Mouse (Mus musculus): ENCODE measurements around the gene Aurkb. TPM values are rescaled to one million over a fixed set of nuclear protein-coding genes. Genes with fewer than 3 reads are reported as not detected.

Aurkb gene
- polyA plus RNA-seq, 1 experiment from 2014 or later = 122 TPM

DNA sequence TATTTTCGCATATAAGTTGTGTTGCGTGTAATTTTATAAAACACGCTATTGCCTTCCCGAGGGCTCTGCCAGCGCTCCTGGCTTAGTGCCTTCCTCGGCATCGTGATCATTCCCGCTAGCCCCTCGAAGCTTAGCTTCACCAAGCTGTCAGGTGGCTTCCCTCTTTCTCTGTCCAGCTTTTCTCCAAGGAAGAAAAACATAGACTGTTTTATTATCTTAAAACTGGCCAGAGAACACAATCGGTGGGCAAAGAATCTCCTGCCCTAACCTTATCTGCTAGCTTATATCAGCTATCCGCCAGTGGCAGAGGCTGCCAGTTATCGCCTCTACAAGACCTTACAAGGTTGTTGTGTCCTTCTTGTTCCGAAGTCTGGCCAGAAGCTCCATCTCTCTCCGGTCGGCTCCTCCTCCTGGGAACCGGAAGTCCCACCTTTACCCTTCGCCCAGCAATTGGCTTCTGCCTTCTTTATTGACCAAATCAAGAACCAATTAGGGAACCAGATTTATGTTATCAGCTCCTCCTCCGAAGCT is 33.3 kb upstream of the Aurkb start:
- H3K36me3 ChIP-seq = no peaks in the 10 kb centered on the region
- 1% methylated on average over 18 of the region's 18 CpGs for WGBS

DNA sequence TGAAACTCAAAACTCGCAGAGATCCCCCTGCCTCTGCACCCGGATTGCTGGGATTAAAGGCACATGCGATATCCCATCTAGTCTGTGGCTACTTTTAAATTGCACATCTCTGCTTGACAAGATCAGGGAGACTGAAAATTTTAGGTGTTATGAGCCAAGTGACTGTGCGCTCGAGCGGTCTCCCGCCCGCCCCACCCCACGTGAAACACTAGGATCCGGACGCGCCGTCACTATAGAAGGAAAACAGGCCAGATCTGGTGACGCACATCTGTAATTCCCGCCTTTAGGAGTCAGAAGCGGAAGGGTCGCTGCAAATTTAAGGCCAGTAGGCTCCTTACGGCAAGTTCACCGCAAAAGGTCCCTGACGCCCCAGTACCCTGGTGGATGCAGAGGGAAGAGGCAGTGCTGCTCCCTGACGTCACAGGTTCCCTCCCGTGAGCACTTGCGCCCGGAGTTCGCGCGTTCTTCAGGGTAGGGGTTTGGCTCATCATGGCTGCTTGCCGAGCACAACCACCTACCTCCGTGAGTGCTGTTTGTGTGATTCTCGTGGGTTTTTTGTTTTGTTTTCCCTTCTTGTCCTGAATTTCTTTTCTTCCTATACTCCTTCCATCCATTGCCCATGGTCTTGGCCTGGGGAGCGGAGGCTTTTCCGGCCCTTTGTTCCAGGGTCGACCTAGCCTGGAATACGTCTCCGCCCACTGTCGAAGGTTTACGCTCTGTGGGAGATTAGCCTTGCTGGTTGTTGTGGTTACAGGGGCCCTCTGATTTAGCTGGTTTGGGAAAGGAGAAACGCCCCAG is 29.6 kb upstream of the Aurkb start, which contains the start of gene Ctc1:
Ctc1 (plus strand) TSS at position 268 of the 798 bp plus-strand sequence.
- H3K27me3 ChIP-seq = no peaks in the 10 kb centered on the region
- peak; percentile 93 for ATAC-seq (ENCODE audit: insufficient number of reproducible peaks, low FRiP score, low TSS enrichment, low read depth)
- no peaks in the 10 kb centered on the region for H3K36me3 ChIP-seq
- H3K27ac ChIP-seq (replicated peaks) = peak within 1 kb of the TSS; percentile 96
- H3K9me3 ChIP-seq (replicated peaks) = no peaks in the 10 kb centered on the region
- peak within 1 kb of the TSS; percentile 52 for H3K9ac ChIP-seq
- WGBS = 2% methylated on average over 38 of the region's 38 CpGs
- H3K4me3 ChIP-seq (replicated peaks) = peak within 1 kb of the TSS; percentile 69
- H3K4me1 ChIP-seq = peaks cover 22% of the 10 kb centered on the region
- peak within 1 kb of the TSS; percentile 55 for H3K4me2 ChIP-seq (replicated peaks)

More for the DNA sequence above, 33.3 kb upstream of the Aurkb start:
- Histone ChIP-seq H3K27me3 (no peaks in the 10 kb centered on the region), H3K9ac (peak overlapping the region; percentile 66), H3K9me3 (replicated peaks) (no peaks in the 10 kb centered on the region), H3K27ac (replicated peaks) (peak overlapping the region; percentile 87), H3K4me3 (replicated peaks) (peak overlapping the region; percentile 57), H3K4me2 (replicated peaks) (peak overlapping the region; percentile 82), H3K4me1 (peaks cover 33% of the 10 kb centered on the region)
- ATAC-seq (ENCODE audit: insufficient number of reproducible peaks, low FRiP score, low TSS enrichment, low read depth) = peak; percentile 36; the same call in 1 of the 2 replicates

DNA sequence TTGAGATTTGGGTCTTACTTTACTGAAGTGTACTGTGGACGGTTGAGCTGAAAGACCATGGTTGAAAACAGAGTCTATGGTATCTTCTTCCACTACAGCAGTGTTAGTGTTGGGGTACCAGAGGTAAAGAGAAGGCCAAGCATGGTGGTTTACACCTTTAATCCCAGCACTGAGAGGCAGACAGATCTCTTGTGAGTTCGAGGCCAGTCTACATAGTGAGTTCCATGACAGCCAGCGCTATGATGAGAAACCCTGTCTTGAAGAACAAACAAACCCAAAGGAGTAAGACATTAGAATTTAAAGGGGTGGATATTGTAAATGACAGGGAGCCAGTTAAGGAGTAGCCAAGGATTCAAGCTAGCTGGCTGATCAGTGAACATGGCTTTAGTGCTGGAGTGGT is 28.7 kb upstream of the Aurkb start:
- H3K36me3 ChIP-seq = peaks cover 2% of the 10 kb centered on the region
- H3K9ac ChIP-seq = 0 out of 2 replicates have a peak overlapping the region, but pooled peaks have one; percentile 52
- no peaks in the 10 kb centered on the region for H3K9me3 ChIP-seq (replicated peaks)
- 58% methylated on average over 3 of the region's 3 CpGs for WGBS
- peak overlapping the region; percentile 96 for H3K27ac ChIP-seq (replicated peaks)
- peak overlapping the region; percentile 55 for H3K4me2 ChIP-seq (replicated peaks)
- H3K4me3 ChIP-seq (replicated peaks) = peak overlapping the region; percentile 69
- H3K4me1 ChIP-seq = peaks cover 14% of the 10 kb centered on the region
- H3K27me3 ChIP-seq = no peaks in the 10 kb centered on the region
- no peak for ATAC-seq (ENCODE audit: insufficient number of reproducible peaks, low FRiP score, low TSS enrichment, low read depth)

DNA sequence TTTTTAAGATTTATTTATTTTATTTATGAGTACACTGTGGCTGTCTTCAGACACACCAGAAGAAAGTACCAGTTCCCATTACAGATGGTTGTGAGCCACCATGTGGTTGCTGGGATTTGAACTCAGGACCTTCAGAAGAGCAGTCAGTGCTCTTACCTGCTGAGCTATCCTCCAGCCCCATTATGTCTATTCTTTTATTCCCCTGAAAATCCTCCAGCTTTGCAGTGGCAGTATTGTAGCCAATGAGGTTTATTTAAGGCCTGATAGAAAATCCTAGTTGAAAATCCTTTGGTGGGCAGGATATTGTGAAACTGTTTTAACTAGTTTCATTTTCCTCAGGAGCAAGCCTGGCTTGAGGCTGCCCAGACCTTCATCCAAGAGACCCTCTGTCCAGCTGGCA is 24.8 kb upstream of the Aurkb start:
- peaks cover 41% of the 10 kb centered on the region for H3K36me3 ChIP-seq
- no peak overlapping the region for H3K4me2 ChIP-seq (replicated peaks)
- H3K27ac ChIP-seq (replicated peaks) = no peak overlapping the region
- H3K4me3 ChIP-seq (replicated peaks) = no peak overlapping the region
- H3K27me3 ChIP-seq = no peaks in the 10 kb centered on the region
- no peak for ATAC-seq (ENCODE audit: insufficient number of reproducible peaks, low FRiP score, low TSS enrichment, low read depth)
- no peaks in the 10 kb centered on the region for H3K9me3 ChIP-seq (replicated peaks)
- H3K9ac ChIP-seq = no peak overlapping the region
- peaks cover 7% of the 10 kb centered on the region for H3K4me1 ChIP-seq

DNA sequence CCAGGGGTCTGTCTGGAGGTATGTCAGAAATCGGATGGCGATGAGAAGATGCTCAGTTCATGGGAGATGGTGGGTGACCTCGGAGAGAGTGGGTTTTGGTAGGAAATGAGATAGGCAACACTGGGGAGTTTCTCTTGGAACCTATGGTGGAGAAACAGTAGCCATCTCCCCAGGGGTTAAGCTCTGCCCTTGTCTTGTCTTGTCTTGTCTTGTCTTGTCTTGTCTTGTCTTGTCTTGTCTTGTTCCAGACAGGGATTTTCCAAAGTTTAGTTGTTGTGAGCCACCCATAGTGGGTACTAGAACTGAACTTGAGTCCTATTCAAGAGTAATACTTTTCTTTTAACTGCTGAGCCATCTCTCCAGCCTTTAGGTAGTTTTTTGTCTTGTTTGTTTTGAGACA is 18.9 kb upstream of the Aurkb start:
- no peak overlapping the region for H3K9ac ChIP-seq
- 0 out of 2 replicates have a peak overlapping the region, but pooled peaks have one; percentile 7 for H3K27ac ChIP-seq (replicated peaks)
- no peaks in the 10 kb centered on the region for H3K27me3 ChIP-seq
- H3K36me3 ChIP-seq = peaks cover 100% of the 10 kb centered on the region
- no peaks in the 10 kb centered on the region for H3K9me3 ChIP-seq (replicated peaks)
- H3K4me3 ChIP-seq (replicated peaks) = no peak overlapping the region
- 87% methylated on average over 3 of the region's 3 CpGs for WGBS
- no peak for ATAC-seq (ENCODE audit: insufficient number of reproducible peaks, low FRiP score, low TSS enrichment, low read depth)
- no peak overlapping the region for H3K4me2 ChIP-seq (replicated peaks)
- H3K4me1 ChIP-seq = no peaks in the 10 kb centered on the region

DNA sequence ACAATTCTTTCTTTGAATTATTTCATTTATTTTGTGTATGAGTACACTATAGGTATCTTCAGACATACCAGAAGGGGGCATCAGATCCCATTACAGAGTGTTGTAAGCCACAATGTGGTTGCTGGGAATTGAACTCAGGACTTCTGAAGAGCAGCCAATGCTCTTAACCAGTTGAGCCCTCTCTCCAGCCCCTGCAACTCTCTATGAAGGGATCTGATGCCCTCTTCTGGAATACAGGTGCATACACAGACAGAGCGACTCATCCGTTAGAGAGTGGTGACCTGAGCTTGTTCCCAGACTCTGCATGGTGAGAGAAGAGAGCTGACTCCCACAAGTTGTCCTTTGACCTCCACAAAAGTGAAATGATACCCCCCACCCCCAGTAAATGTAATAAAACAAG is 16.6 kb upstream of the Aurkb start:
- WGBS = 69% methylated on average over 2 of the region's 2 CpGs
- H3K36me3 ChIP-seq = peaks cover 98% of the 10 kb centered on the region

DNA sequence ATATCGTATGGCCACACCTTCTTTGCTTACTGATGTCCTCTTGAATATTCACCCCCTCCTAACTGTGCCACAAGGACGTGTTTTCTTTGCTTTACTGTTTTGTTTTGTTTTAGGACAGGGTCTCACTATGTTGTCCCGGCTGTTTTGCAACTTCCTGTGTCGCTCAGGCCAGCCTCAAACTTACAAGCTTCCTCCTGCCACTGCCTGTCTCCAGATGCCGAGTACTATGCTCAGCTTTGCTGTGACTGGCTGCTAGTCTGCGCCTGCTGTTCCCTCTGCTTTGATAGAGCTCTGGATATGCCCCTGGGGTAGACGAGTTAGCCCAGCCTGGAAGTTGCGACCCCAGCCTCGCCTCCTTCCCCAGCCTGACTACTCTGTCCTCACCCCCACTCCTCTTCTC is 11.9 kb upstream of the Aurkb start:
- H3K36me3 ChIP-seq = peaks cover 68% of the 10 kb centered on the region
- ATAC-seq (ENCODE audit: insufficient number of reproducible peaks, low FRiP score, low TSS enrichment, low read depth) = no peak
- peaks cover 17% of the 10 kb centered on the region for H3K4me1 ChIP-seq
- no peak overlapping the region for H3K27ac ChIP-seq (replicated peaks)
- H3K9ac ChIP-seq = no peak overlapping the region
- H3K9me3 ChIP-seq (replicated peaks) = no peaks in the 10 kb centered on the region
- no peak overlapping the region for H3K4me3 ChIP-seq (replicated peaks)
- 59% methylated on average over 9 of the region's 9 CpGs for WGBS
- no peak overlapping the region for H3K4me2 ChIP-seq (replicated peaks)
- no peaks in the 10 kb centered on the region for H3K27me3 ChIP-seq

More for the DNA sequence above, 16.6 kb upstream of the Aurkb start:
- Histone ChIP-seq H3K4me2 (replicated peaks) (no peak overlapping the region), H3K27me3 (no peaks in the 10 kb centered on the region), H3K27ac (replicated peaks) (no peak overlapping the region), H3K9ac (no peak overlapping the region), H3K4me3 (replicated peaks) (no peak overlapping the region), H3K9me3 (replicated peaks) (no peaks in the 10 kb centered on the region), H3K4me1 (no peaks in the 10 kb centered on the region)
- no peak for ATAC-seq (ENCODE audit: insufficient number of reproducible peaks, low FRiP score, low TSS enrichment, low read depth)

DNA sequence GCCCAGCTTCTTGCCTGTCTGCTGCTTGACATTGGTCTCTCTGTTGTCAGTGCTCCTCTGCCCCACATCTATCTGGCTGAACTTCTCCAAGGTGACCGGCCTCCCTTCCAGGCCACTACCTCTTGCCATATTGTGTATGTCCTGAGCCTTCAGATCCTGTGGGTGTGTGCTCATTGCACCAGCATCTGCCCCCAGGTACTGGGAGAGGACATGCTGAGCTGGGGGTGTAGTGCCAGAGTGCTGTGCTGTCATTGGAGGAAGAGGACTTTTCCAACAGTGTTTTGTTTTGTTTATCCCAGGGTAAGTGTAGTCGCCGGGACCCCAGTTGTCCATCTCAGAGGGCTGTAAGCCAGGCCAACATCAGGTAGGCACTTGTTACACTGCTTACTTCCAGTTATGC is 10.9 kb upstream of the Aurkb start:
- Histone ChIP-seq H3K36me3 (peaks cover 58% of the 10 kb centered on the region), H3K27me3 (no peaks in the 10 kb centered on the region), H3K4me1 (peaks cover 27% of the 10 kb centered on the region), H3K4me3 (replicated peaks) (no peak overlapping the region), H3K9me3 (replicated peaks) (no peaks in the 10 kb centered on the region), H3K27ac (replicated peaks) (no peak overlapping the region), H3K9ac (no peak overlapping the region), H3K4me2 (replicated peaks) (no peak overlapping the region)
- ATAC-seq (ENCODE audit: insufficient number of reproducible peaks, low FRiP score, low TSS enrichment, low read depth) = no peak
- WGBS = 87% methylated on average over 3 of the region's 3 CpGs

DNA sequence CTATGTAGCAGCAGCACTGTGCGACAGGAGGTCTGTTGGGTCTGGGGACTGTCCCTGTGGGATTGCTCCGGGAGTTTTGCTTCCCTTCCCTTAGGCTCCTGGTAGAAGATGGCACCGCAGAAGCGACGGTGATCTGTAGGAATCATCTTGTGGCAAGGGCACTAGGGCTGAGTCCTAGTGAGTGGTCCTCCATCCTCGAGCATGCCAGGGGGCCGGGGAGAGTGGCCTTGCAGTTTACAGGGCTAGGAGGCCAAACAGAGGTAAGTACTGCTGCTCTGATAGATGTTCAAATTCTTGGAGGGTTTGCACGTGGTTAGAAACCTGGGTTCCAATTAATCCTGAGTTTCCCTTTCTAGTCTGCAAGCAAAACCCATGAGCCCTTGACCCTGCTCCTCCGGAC is 10.0 kb upstream of the Aurkb start:
- Histone ChIP-seq H3K9me3 (replicated peaks) (no peaks in the 10 kb centered on the region), H3K36me3 (peaks cover 50% of the 10 kb centered on the region), H3K4me1 (peaks cover 28% of the 10 kb centered on the region), H3K4me2 (replicated peaks) (peak overlapping the region; percentile 55; the same call in 1 of the 2 replicates), H3K27me3 (no peaks in the 10 kb centered on the region), H3K4me3 (replicated peaks) (peak overlapping the region; percentile 10; the same call in 1 of the 2 replicates), H3K27ac (replicated peaks) (peak overlapping the region; percentile 78), H3K9ac (no peak overlapping the region)
- ATAC-seq (ENCODE audit: insufficient number of reproducible peaks, low FRiP score, low TSS enrichment, low read depth) = no peak
- WGBS = 81% methylated on average over 9 of the region's 9 CpGs

DNA sequence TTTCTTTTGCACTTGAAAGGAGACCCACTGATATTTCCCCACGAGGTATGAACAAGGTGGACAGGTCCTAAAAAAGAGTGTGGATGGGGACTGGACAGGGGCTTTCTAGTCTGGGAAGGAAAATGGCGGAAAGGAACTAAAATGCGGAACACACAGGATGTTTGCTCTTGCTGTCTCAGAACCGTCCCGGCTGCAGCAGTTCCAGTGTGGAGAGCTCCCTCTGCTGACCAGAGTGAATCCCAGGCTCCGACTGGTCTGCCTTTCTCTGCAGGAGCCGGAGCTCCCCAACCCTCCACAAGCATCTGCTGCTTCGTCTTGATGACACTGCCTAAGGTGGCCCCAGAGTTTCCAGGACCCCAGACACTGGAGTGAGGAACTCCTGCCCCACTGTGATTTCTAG is 9.6 kb upstream of the Aurkb start:
- H3K9me3 ChIP-seq (replicated peaks) = no peaks in the 10 kb centered on the region
- peak overlapping the region; percentile 10; the same call in 1 of the 2 replicates for H3K4me3 ChIP-seq (replicated peaks)
- peak overlapping the region; percentile 92 for H3K27ac ChIP-seq (replicated peaks)
- peak; percentile 34; the same call in 1 of the 2 replicates for ATAC-seq (ENCODE audit: insufficient number of reproducible peaks, low FRiP score, low TSS enrichment, low read depth)
- WGBS = 4% methylated on average over 8 of the region's 8 CpGs
- no peaks in the 10 kb centered on the region for H3K27me3 ChIP-seq
- peak overlapping the region; percentile 55 for H3K4me2 ChIP-seq (replicated peaks)
- H3K4me1 ChIP-seq = peaks cover 28% of the 10 kb centered on the region
- no peak overlapping the region for H3K9ac ChIP-seq
- H3K36me3 ChIP-seq = peaks cover 45% of the 10 kb centered on the region

DNA sequence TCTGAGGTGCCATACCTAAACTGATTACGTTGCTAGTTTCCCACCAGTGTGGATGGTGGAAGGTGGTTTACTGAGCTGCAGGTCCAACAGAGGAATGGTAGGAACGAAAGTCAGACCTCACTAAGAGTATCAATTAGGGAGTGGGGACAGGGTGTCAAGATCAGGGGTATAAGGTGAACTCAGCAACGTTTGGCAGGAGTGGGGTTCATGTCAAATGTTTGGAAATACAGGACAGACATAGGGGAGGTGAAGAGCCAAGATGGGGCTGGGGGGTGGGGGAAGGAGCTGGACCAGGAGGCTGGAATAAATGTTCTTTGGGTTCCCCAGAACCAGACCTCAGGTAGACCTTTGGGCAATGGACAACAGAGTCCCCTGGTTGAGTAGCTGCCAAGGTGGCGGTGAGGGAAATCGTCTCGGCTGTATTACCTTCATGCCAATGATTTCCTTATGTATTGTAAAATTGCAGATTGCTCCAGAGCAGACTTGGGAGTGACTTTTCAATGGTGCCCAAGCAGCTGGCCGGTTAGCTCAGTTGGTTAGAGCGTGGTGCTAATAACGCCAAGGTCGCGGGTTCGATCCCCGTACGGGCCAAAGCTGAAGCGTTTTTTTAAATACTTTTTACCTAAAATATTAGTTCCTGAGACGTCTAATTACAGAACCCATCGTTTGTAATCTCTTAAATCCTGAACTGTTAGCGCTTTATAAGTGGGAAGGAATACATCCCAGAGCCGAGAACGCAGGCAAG is 8.8 kb upstream of the Aurkb start:
- H3K4me3 ChIP-seq (replicated peaks) = peak overlapping the region; percentile 78
- no peak for ATAC-seq (ENCODE audit: insufficient number of reproducible peaks, low FRiP score, low TSS enrichment, low read depth)
- peak overlapping the region; percentile 74 for H3K9ac ChIP-seq
- H3K4me1 ChIP-seq = peaks cover 28% of the 10 kb centered on the region
- peak overlapping the region; percentile 55 for H3K4me2 ChIP-seq (replicated peaks)
- H3K27me3 ChIP-seq = no peaks in the 10 kb centered on the region
- no peaks in the 10 kb centered on the region for H3K9me3 ChIP-seq (replicated peaks)
- WGBS = 8% methylated on average over 20 of the region's 20 CpGs
- peaks cover 37% of the 10 kb centered on the region for H3K36me3 ChIP-seq
- H3K27ac ChIP-seq (replicated peaks) = peak overlapping the region; percentile 92
